27 mouse cellular contexts compared by ENCODE assay signal in genomic region chr4:45393658-45394057, GRCm38 (mm10). TPM values are rescaled to one million over a fixed set of nuclear protein-coding genes. Genes with fewer than 3 reads are reported as not detected.
A peak's percentile ranks its signal among the peaks of the same experiment; 100 is the strongest.
DNase-seq lines count a peak whose midpoint lies in the region; ATAC-seq and TF ChIP-seq lines count a peak whose summit lies in the region.
"Had no signal": no experiment of that assay in that cellular context is flagged by ENCODE, and none has a peak within 500 bp of the region (broad histone marks: within the 10 kb centered on the region; RNA-seq: fewer than 3 reads in every experiment).

No protein-coding gene starts in this region.

- 0 out of 2 replicates have a peak, but pooled peaks have one; percentile 2 for TF ChIP-seq CTCF in intestine, postnatal 0 days (IDR thresholded peaks at IDR 0.05; ENCODE audit: low read depth)

- H3K4me2 ChIP-seq in intestine, postnatal 0 days (replicated peaks; ENCODE audit: low read depth): no peak overlapping the region
- no peak overlapping the region for H3K4me2 ChIP-seq in intestine, embryonic 15.5 days (replicated peaks)
- H3K4me2 ChIP-seq: embryonic facial prominence, embryonic 12.5 days; embryonic facial prominence, embryonic 15.5 days; heart, embryonic 12.5 days; heart, embryonic 15.5 days; hindbrain, embryonic 13.5 days had no signal

- H3K9me3 ChIP-seq in intestine, postnatal 0 days (ENCODE audit: control insufficient read depth): no peaks in the 10 kb centered on the region
- H3K9me3 ChIP-seq in intestine, embryonic 15.5 days: no peaks in the 10 kb centered on the region
- H3K9me3 ChIP-seq: embryonic facial prominence, embryonic 12.5 days; embryonic facial prominence, embryonic 15.5 days; heart, embryonic 12.5 days; heart, embryonic 15.5 days; hindbrain, embryonic 10.5 days; hindbrain, embryonic 13.5 days had no signal

- H3K27me3 ChIP-seq in intestine, postnatal 0 days (replicated peaks; ENCODE audit: control insufficient read depth, insufficient read depth, low read length): no peaks in the 10 kb centered on the region
- no peaks in the 10 kb centered on the region for H3K27me3 ChIP-seq in intestine, embryonic 15.5 days (replicated peaks)
- H3K27me3 ChIP-seq: CH12.LX; embryonic facial prominence, embryonic 12.5 days; embryonic facial prominence, embryonic 15.5 days; heart, embryonic 12.5 days; heart, embryonic 15.5 days; hindbrain, embryonic 13.5 days had no signal

- peak; percentile 25 for DNase-seq in testis, postnatal 10 days (ENCODE audit: low spot score)
- DNase-seq in testis, postnatal 14 days (ENCODE audit: low spot score): no peak
- DNase-seq in cerebellum, adult 11-12 months: no peak
- no peak for DNase-seq in urinary bladder, postnatal 10 days (ENCODE audit: low spot score)
- DNase-seq: adrenal gland, adult 8-10 months; adrenal gland, postnatal 25 days; cerebellum, adult 2 months; cerebellum, adult 9-11 months; cerebellum, postnatal 25 days; forebrain, postnatal 0 days; gastrocnemius, adult 2 months; gastrocnemius, postnatal 14 days; heart, adult 18-20 months; heart, postnatal 10 days; heart, postnatal 36 days had no signal

- no peak overlapping the region for H3K9ac ChIP-seq in intestine, postnatal 0 days (ENCODE audit: low read depth, low read length)
- H3K9ac ChIP-seq in intestine, embryonic 15.5 days: no peak overlapping the region
- H3K9ac ChIP-seq: embryonic facial prominence, embryonic 12.5 days; embryonic facial prominence, embryonic 15.5 days; forebrain, postnatal 0 days; heart, embryonic 12.5 days; heart, embryonic 15.5 days; hindbrain, embryonic 13.5 days had no signal

- H3K27ac ChIP-seq in intestine, postnatal 0 days (ENCODE audit: low read depth, low read length): no peak overlapping the region
- H3K27ac ChIP-seq in intestine, embryonic 15.5 days: no peak overlapping the region
- H3K27ac ChIP-seq: embryonic facial prominence, embryonic 12.5 days; embryonic facial prominence, embryonic 15.5 days; gastrocnemius, adult 2 months; heart, embryonic 15.5 days; hindbrain, embryonic 10.5 days; hindbrain, embryonic 13.5 days had no signal

- 68% methylated on average over 5 of the region's 5 CpGs for WGBS in intestine, postnatal 0 days
- WGBS in intestine, embryonic 15.5 days: 81% methylated on average over 5 of the region's 5 CpGs

- no peak for ATAC-seq in intestine, postnatal 0 days
- no peak for ATAC-seq in intestine, embryonic 15.5 days
- ATAC-seq in megakaryocyte progenitor cell, adult 5-6 weeks (replicated peaks; ENCODE audit: poor library complexity): peak; percentile 48
- ATAC-seq: forebrain, embryonic 14.5 days; forebrain, postnatal 0 days; hindbrain, embryonic 16.5 days had no signal

- peaks cover 17% of the 10 kb centered on the region; the same call in 1 of the 2 replicates for H3K36me3 ChIP-seq in intestine, postnatal 0 days (ENCODE audit: control insufficient read depth, insufficient read depth)
- H3K36me3 ChIP-seq in intestine, embryonic 15.5 days: peaks cover 8% of the 10 kb centered on the region

- no peak overlapping the region for H3K4me3 ChIP-seq in intestine, postnatal 0 days (ENCODE audit: low read depth, low read length)
- no peak overlapping the region for H3K4me3 ChIP-seq in intestine, embryonic 15.5 days (replicated peaks)
- H3K4me3 ChIP-seq: embryonic facial prominence, embryonic 12.5 days; embryonic facial prominence, embryonic 15.5 days; heart, embryonic 12.5 days; heart, embryonic 15.5 days; hindbrain, embryonic 10.5 days; hindbrain, embryonic 13.5 days had no signal

- H3K4me1 ChIP-seq in intestine, postnatal 0 days (replicated peaks; ENCODE audit: control insufficient read depth, insufficient read depth, low read length): no peaks in the 10 kb centered on the region
- H3K4me1 ChIP-seq in intestine, embryonic 15.5 days (replicated peaks): no peaks in the 10 kb centered on the region
- H3K4me1 ChIP-seq: embryonic facial prominence, embryonic 12.5 days; embryonic facial prominence, embryonic 15.5 days; hindbrain, embryonic 10.5 days; hindbrain, embryonic 13.5 days had no signal

RNA-seq across cellular contexts. Expression of gene Slc25a51, which starts 14.9 kb away (rescaled TPM):
- 39.7 and 40.9 TPM in 2 replicates for polyA plus RNA-seq in intestine, postnatal 0 days (2015; fragmentation: Nextera tagmentation; extraction: Ambion mirVana)
- polyA plus RNA-seq in intestine, embryonic 15.5 days (2015; fragmentation: Nextera tagmentation; extraction: Ambion mirVana): 53.1 and 54.2 TPM in 2 replicates
- total RNA-seq in megakaryocyte progenitor cell, adult 5-6 weeks (2015): 37.6 and 43.2 TPM in 2 replicates
- total RNA-seq in megakaryocyte progenitor cell, adult 5-6 weeks (2017): 38.7 and 40.5 TPM in 2 replicates

RNA-seq across cellular contexts. Expression of gene Exosc3, which starts 51.1 kb away (rescaled TPM):
- 43.4 and 45.4 TPM in 2 replicates for polyA plus RNA-seq in intestine, postnatal 0 days (2015; fragmentation: Nextera tagmentation; extraction: Ambion mirVana)
- polyA plus RNA-seq in intestine, embryonic 15.5 days (2015; fragmentation: Nextera tagmentation; extraction: Ambion mirVana): 75.4 and 90.4 TPM in 2 replicates
- 79.7 and 89.4 TPM in 2 replicates for total RNA-seq in megakaryocyte progenitor cell, adult 5-6 weeks (2015)
- 173 and 203 TPM in 2 replicates for total RNA-seq in megakaryocyte progenitor cell, adult 5-6 weeks (2017)

RNA-seq across cellular contexts. Expression of gene Dcaf10, which starts 51.8 kb away (rescaled TPM):
- 9.8 and 10.5 TPM in 2 replicates for polyA plus RNA-seq in intestine, postnatal 0 days (2015; fragmentation: Nextera tagmentation; extraction: Ambion mirVana)
- 9.3 and 9.5 TPM in 2 replicates for polyA plus RNA-seq in intestine, embryonic 15.5 days (2015; fragmentation: Nextera tagmentation; extraction: Ambion mirVana)
- 16.2 and 16.3 TPM in 2 replicates for total RNA-seq in megakaryocyte progenitor cell, adult 5-6 weeks (2015)
- 10.2 and 12.3 TPM in 2 replicates for total RNA-seq in megakaryocyte progenitor cell, adult 5-6 weeks (2017)
